Comparison of ENCODE assay signal across 8 mouse cellular contexts in the genomic region with DNA sequence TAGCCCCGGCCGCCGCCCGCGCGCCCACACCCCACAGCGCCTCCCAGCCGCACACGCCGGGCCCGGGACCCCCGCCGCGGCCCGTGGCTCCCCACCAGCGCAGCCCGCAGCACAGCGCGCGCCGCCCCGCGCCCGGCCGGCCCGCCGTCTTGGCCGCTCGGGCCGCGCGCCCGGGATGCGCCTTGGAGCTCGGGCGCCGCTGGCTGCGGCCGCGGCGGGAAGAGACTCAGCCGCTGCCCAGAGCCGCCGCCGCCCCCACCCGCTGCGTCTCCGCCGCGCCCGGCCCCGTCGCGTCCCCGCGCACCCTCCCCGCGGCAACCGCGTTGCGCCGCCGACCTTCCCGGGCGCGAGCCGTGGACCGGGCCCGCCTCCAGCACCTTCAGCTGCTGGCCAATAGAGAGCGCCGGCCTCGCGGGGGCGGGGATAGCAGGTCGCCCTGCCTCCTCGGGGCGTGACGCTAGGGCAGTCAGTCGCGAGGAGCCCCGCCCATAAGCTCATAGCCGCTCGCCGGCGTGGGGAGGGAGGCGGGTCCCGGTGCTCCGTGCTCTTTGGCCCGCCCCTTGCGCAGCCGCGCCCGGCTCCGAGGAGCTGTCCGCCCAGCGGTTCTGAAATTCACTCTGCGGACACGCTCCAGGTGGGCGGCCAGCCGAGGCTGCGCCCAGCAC. TPM values are rescaled to one million over a fixed set of nuclear protein-coding genes. Genes with fewer than 3 reads are reported as not detected.
DNase-seq lines count a peak whose midpoint lies in the region; ATAC-seq lines count a peak whose summit lies in the region.

No protein-coding gene starts in this region.

- H3K27ac ChIP-seq in hindbrain, embryonic 15.5 days (replicated peaks): peak overlapping the region; percentile 85

- ATAC-seq in activated CD4-positive, CD25-positive, alpha-beta regulatory T cell, adult 4 months: peak; percentile 85
- peak; percentile 99 for ATAC-seq in common myeloid progenitor, adult 5-6 weeks (replicated peaks; ENCODE audit: low read depth, poor library complexity, severe bottlenecking)
- ATAC-seq in hindbrain, embryonic 15.5 days (ENCODE audit: low FRiP score, low read depth): peak; percentile 97

- no peaks in the 10 kb centered on the region for H3K36me3 ChIP-seq in hindbrain, embryonic 15.5 days

- peak overlapping the region; percentile 58 for H3K4me3 ChIP-seq in hindbrain, embryonic 15.5 days

- no peaks in the 10 kb centered on the region for H3K27me3 ChIP-seq in hindbrain, embryonic 15.5 days

- peaks cover 55% of the 10 kb centered on the region for H3K4me1 ChIP-seq in hindbrain, embryonic 15.5 days (replicated peaks)

- peak overlapping the region; percentile 75 for H3K4me2 ChIP-seq in hindbrain, embryonic 15.5 days

- no peaks in the 10 kb centered on the region for H3K9me3 ChIP-seq in hindbrain, embryonic 15.5 days

- under 1% methylated on average over 78 of the region's 101 CpGs for WGBS in hindbrain, embryonic 15.5 days

- peak; percentile 94 for DNase-seq in gastrocnemius, adult 18-20 months (ENCODE audit: low spot score)
- DNase-seq in layer of hippocampus, postnatal 36 days: peak; percentile 96 to 97
- DNase-seq in lung, postnatal 25 days (ENCODE audit: low spot score): peak; percentile 94
- peak; percentile 93 for DNase-seq in retina, postnatal 7 days (ENCODE audit: low read depth, low spot score)
- DNase-seq in urinary bladder, adult 18-20 months (ENCODE audit: low spot score in 2 of 2): peak; percentile 90 to 93

- H3K9ac ChIP-seq in hindbrain, embryonic 15.5 days: peak overlapping the region; percentile 82

RNA-seq across cellular contexts. Expression of a gene that starts 5.2 kb away (rescaled TPM):
- polyA plus RNA-seq in activated CD4-positive, CD25-positive, alpha-beta regulatory T cell, adult 4 months (2017; shearing (Covaris generic)): not detected
- total RNA-seq in common myeloid progenitor, adult 5-6 weeks (2017): not detected in 2 replicates
- under 1 TPM; 0.07 to 0.40 TPM for total RNA-seq in gastrocnemius, adult 18-20 months (2021)
- polyA plus RNA-seq in hindbrain, embryonic 15.5 days (2015; fragmentation: Nextera tagmentation; extraction: Ambion mirVana): 16.4 TPM in 2 replicates
- total RNA-seq in layer of hippocampus, postnatal 36 days (2021): 100 to 1,000 TPM; 263 to 289 TPM

Comparison
In these comparisons a context has a peak if more than half of its experiments do, and no peak if none do; other contexts are left out.
1. Peak in every context shown above with its lines: DNase-seq, ATAC-seq, H3K4me3 ChIP-seq and H3K27ac ChIP-seq.
2. RNA of a gene that starts 5.2 kb away (total RNA-seq): 263 to 289 TPM in layer of hippocampus, postnatal 36 days; 0.07 to 0.40 TPM in gastrocnemius, adult 18-20 months and not detected in common myeloid progenitor, adult 5-6 weeks; every median in the first group is over 100 times any median in the second.